In the genomic region with DNA sequence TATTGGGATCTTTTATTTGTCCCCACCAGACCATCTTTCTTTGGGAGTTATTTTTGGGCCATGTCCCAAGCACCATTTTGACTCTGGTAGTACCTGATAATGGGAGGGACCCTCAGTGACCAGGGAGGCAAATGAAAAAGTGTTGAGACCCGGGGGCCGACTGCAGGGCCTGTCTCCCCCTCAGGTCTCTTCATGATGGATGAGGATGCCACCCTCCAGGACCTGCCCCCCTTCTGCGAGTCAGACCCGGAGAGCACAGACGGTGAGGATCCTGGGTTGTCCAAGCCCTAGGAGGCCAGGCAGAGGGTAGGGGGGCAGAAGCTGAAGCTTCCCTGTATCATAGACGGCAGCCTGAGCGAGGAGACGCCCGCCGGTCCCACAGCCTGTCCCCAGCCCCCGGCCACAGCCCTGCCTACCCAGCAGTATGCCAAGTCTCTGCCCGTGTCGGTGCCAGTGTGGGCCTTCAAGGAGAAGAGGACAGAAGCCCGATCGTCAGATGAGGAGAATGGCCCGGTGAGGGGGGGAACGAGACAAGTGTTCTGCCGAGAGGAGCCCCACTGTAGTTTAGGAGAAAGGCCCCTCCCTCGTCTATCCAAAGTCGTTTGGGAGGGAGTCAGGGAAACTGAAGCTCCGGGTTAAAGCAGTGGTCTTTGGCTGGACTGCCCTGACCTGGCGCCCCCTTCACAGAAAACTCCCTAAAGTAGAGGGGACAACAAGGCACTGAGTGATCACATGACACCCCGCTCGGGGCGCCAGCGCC, we compare ENCODE assay signal across 8 mouse cellular contexts. TPM values are rescaled to one million over a fixed set of nuclear protein-coding genes. Genes with fewer than 3 reads are reported as not detected.
DNase-seq lines count a peak whose midpoint lies in the region; ATAC-seq lines count a peak whose summit lies in the region.

No protein-coding gene starts in this region.

- H3K36me3 ChIP-seq in embryonic facial prominence, embryonic 12.5 days = peaks cover 13% of the 10 kb centered on the region; the same call in 1 of the 2 replicates
- peaks cover 5% of the 10 kb centered on the region for H3K36me3 ChIP-seq in hindbrain, embryonic 12.5 days
- H3K36me3 ChIP-seq in midbrain, embryonic 15.5 days (replicated peaks) = peaks cover 8% of the 10 kb centered on the region; the same call in 1 of the 2 replicates

- peaks cover 42% of the 10 kb centered on the region for H3K4me1 ChIP-seq in embryonic facial prominence, embryonic 12.5 days
- peaks cover 56% of the 10 kb centered on the region for H3K4me1 ChIP-seq in hindbrain, embryonic 12.5 days
- H3K4me1 ChIP-seq in midbrain, embryonic 15.5 days = peaks cover 59% of the 10 kb centered on the region

- 37% methylated on average over 26 of the region's 26 CpGs for whole genome bisulfite sequencing in embryonic facial prominence, embryonic 12.5 days
- WGBS in hindbrain, embryonic 12.5 days = 28% methylated on average over 26 of the region's 26 CpGs
- WGBS in midbrain, embryonic 15.5 days = 39% methylated on average over 26 of the region's 26 CpGs

- H3K4me3 ChIP-seq in embryonic facial prominence, embryonic 12.5 days = peak overlapping the region; percentile 44
- peak overlapping the region; percentile 43 for H3K4me3 ChIP-seq in hindbrain, embryonic 12.5 days
- H3K4me3 ChIP-seq in midbrain, embryonic 15.5 days = peak overlapping the region; percentile 41

- no peaks in the 10 kb centered on the region for H3K27me3 ChIP-seq in embryonic facial prominence, embryonic 12.5 days
- no peaks in the 10 kb centered on the region for H3K27me3 ChIP-seq in hindbrain, embryonic 12.5 days
- H3K27me3 ChIP-seq in midbrain, embryonic 15.5 days (replicated peaks) = no peaks in the 10 kb centered on the region

- H3K4me2 ChIP-seq in embryonic facial prominence, embryonic 12.5 days (replicated peaks) = peak overlapping the region; percentile 74
- peak overlapping the region; percentile 90 for H3K4me2 ChIP-seq in hindbrain, embryonic 12.5 days (replicated peaks)
- peak overlapping the region; percentile 60 for H3K4me2 ChIP-seq in midbrain, embryonic 15.5 days

- H3K9ac ChIP-seq in embryonic facial prominence, embryonic 12.5 days = peak overlapping the region; percentile 54
- H3K9ac ChIP-seq in hindbrain, embryonic 12.5 days = peak overlapping the region; percentile 71
- peak overlapping the region; percentile 47 for H3K9ac ChIP-seq in midbrain, embryonic 15.5 days

- H3K27ac ChIP-seq in embryonic facial prominence, embryonic 12.5 days = peak overlapping the region; percentile 89
- H3K27ac ChIP-seq in hindbrain, embryonic 12.5 days = peak overlapping the region; percentile 92
- peak overlapping the region; percentile 82 for H3K27ac ChIP-seq in midbrain, embryonic 15.5 days

- ATAC-seq in embryonic facial prominence, embryonic 12.5 days (ENCODE audit: insufficient number of reproducible peaks, insufficient read depth, low FRiP score, low TSS enrichment) = no peak
- no peak for ATAC-seq in hindbrain, embryonic 12.5 days (ENCODE audit: low FRiP score)
- ATAC-seq in midbrain, embryonic 15.5 days (replicated peaks) = no peak

- peak; percentile 54 for DNase-seq in kidney, postnatal 10 days
- no peak for DNase-seq in kidney, adult 18-20 months
- no peak for DNase-seq in gastrocnemius, postnatal 14 days
- no peak for DNase-seq in testis, postnatal 10 days (ENCODE audit: low spot score)
- DNase-seq in embryo, embryonic 10 days (ENCODE audit: low spot score) = no peak

- intact Hi-C loops in gastrocnemius, postnatal 14 days (cut with DNase I; ENCODE audit: low total_unique reads) = no loop called here

- H3K9me3 ChIP-seq in embryonic facial prominence, embryonic 12.5 days = no peaks in the 10 kb centered on the region
- H3K9me3 ChIP-seq in hindbrain, embryonic 12.5 days (replicated peaks) = no peaks in the 10 kb centered on the region
- no peaks in the 10 kb centered on the region for H3K9me3 ChIP-seq in midbrain, embryonic 15.5 days

RNA-seq across cellular contexts. Expression of a gene that starts 3.2 kb away (rescaled TPM):
- polyA plus RNA-seq in embryonic facial prominence, embryonic 12.5 days (2016; fragmentation: Nextera tagmentation; extraction: Ambion mirVana) = 29.0 and 30.4 TPM in 2 replicates
- polyA plus RNA-seq in hindbrain, embryonic 12.5 days (2016; fragmentation: Nextera tagmentation; extraction: Ambion mirVana) = 34.7 and 35.1 TPM in 2 replicates
- polyA plus RNA-seq in midbrain, embryonic 15.5 days (2015; fragmentation: Nextera tagmentation; extraction: Ambion mirVana) = 30.5 and 32.8 TPM in 2 replicates
- 10 to 100 TPM; 15.1 to 16.6 TPM for total RNA-seq in gastrocnemius, postnatal 14 days (2021)

RNA-seq across cellular contexts. Expression of a gene that starts 4.9 kb away (rescaled TPM):
- polyA plus RNA-seq in embryonic facial prominence, embryonic 12.5 days (2016; fragmentation: Nextera tagmentation; extraction: Ambion mirVana) = 94.3 and 105 TPM in 2 replicates
- 103 and 110 TPM in 2 replicates for polyA plus RNA-seq in hindbrain, embryonic 12.5 days (2016; fragmentation: Nextera tagmentation; extraction: Ambion mirVana)
- 121 and 122 TPM in 2 replicates for polyA plus RNA-seq in midbrain, embryonic 15.5 days (2015; fragmentation: Nextera tagmentation; extraction: Ambion mirVana)
- 10 to 100 TPM; 28.2 to 38.9 TPM for total RNA-seq in gastrocnemius, postnatal 14 days (2021)

RNA-seq across cellular contexts. Expression of a gene that starts 5.0 kb away (rescaled TPM):
- polyA plus RNA-seq in embryonic facial prominence, embryonic 12.5 days (2016; fragmentation: Nextera tagmentation; extraction: Ambion mirVana) = 116 and 120 TPM in 2 replicates
- polyA plus RNA-seq in hindbrain, embryonic 12.5 days (2016; fragmentation: Nextera tagmentation; extraction: Ambion mirVana) = 99.3 and 101 TPM in 2 replicates
- polyA plus RNA-seq in midbrain, embryonic 15.5 days (2015; fragmentation: Nextera tagmentation; extraction: Ambion mirVana) = 89.7 and 91.1 TPM in 2 replicates
- 10 to 100 TPM; 85.9 to 86.7 TPM for total RNA-seq in gastrocnemius, postnatal 14 days (2021)

RNA-seq across cellular contexts. Expression of a gene that starts 15.8 kb away (rescaled TPM):
- polyA plus RNA-seq in embryonic facial prominence, embryonic 12.5 days (2016; fragmentation: Nextera tagmentation; extraction: Ambion mirVana) = 696 and 750 TPM in 2 replicates
- 606 and 662 TPM in 2 replicates for polyA plus RNA-seq in hindbrain, embryonic 12.5 days (2016; fragmentation: Nextera tagmentation; extraction: Ambion mirVana)
- 517 and 553 TPM in 2 replicates for polyA plus RNA-seq in midbrain, embryonic 15.5 days (2015; fragmentation: Nextera tagmentation; extraction: Ambion mirVana)
- total RNA-seq in gastrocnemius, postnatal 14 days (2021) = 100 to 1,000 TPM; 161 to 167 TPM

RNA-seq across cellular contexts. Expression of a gene that starts 37.3 kb away (rescaled TPM):
- 5.3 and 5.8 TPM in 2 replicates for polyA plus RNA-seq in embryonic facial prominence, embryonic 12.5 days (2016; fragmentation: Nextera tagmentation; extraction: Ambion mirVana)
- polyA plus RNA-seq in hindbrain, embryonic 12.5 days (2016; fragmentation: Nextera tagmentation; extraction: Ambion mirVana) = 3.9 and 4.6 TPM in 2 replicates
- polyA plus RNA-seq in midbrain, embryonic 15.5 days (2015; fragmentation: Nextera tagmentation; extraction: Ambion mirVana) = 2.8 and 3.9 TPM in 2 replicates
- 10 to 100 TPM; 54.5 to 62.2 TPM for total RNA-seq in gastrocnemius, postnatal 14 days (2021)
